Mouse (Mus musculus): Measurements from ENCODE around the gene Itm2b. TPM values are rescaled to one million over a fixed set of nuclear protein-coding genes. Genes with fewer than 3 reads are reported as not detected.

The Itm2b gene
- 122 and 225 TPM in 2 replicates for polyA plus RNA-seq (2012; rRNA removed)

GRCm38 (mm10) chr14:73384913-73385719 is at the start of gene Itm2b:
Gene Itm2b, minus strand, starts transcription at chr14:73385289.

DNA sequence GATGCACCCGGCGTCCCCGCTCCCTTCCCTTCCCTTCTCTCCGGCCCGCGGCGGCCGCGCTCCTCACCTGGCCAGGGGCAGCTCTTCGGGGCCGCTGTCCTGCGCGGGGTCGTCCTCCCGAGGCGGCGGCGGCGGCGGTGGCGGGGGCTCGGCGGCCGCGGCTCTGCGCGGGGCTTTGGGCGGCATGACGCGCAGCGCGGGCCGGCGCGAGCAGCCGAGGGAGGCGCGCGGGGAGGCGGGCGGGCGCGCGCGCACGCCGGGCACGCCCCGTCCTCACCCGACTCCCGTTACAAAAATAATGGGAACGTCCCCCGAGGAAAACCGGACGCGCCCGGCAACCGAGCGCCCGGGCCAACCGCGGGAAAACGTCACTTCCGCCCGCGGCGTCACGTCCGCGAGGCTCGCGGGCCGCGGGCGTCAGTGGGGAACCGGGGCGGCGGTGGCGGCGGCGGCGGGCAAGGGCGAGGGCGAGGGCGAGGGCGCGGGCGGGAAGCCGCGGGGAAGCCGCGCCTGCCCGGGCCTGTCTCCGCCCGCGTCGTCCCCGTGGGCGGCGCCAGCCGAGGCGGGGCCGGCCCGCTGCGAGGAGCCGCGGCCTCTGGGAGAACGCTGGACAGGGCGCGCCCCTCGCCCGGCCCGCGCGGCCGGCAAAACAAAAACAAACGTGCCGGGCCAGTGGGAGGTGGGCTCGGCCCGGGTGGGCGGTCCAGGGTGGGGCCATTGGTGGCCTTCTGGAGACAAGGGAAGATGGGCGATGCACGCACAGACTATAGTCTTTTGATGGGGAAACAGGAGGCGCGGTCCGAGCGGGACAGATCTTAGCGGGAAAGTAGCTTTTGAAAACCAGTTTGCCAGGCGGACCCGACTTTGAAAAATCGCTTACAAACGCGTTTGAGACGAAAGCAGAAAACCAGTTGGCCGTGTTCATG is 59.4 kb downstream of the Itm2b start, which contains the start of gene Rb1:
TSS of gene Rb1 (minus strand) at position 367 of the 926 bp plus-strand sequence.

Other genes with a start within 250 kb of the Itm2b start
- gene Lpar6, start 147.4 kb downstream of the Itm2b start, polyA plus RNA-seq (2012; rRNA removed), result 6.3 and 12.4 TPM in 2 replicates
- gene Rb1, start 59.5 kb downstream of the Itm2b start, polyA plus RNA-seq (2012; rRNA removed), result 15.9 and 21.6 TPM in 2 replicates
- gene Med4, start 124.7 kb upstream of the Itm2b start, polyA plus RNA-seq (2012; rRNA removed), result 75.6 and 101 TPM in 2 replicates
- 68.4 and 70.4 TPM in 2 replicates for gene Sucla2, start 140.0 kb upstream of the Itm2b start, polyA plus RNA-seq (2012; rRNA removed)
- gene Nudt15, start 163.0 kb upstream of the Itm2b start, polyA plus RNA-seq (2012; rRNA removed), result 3.4 and 4.4 TPM in 2 replicates

Measured in central nervous system, embryonic 11.5 days (tissue).